Mouse (Mus musculus) cerebellum, adult 11 months (tissue): ENCODE measurements at regions not wholly inside any gene's neighbourhood (a gene's known extent, or its start where the extent isn't known, plus 50 kb on each side); places are given as distances from the start of the nearest gene placed in this dataset.
"Not testable (repeated sequence)": the region's sequence is repeated elsewhere in the genome, so short reads cannot be mapped to it uniquely, and the experiment has no call there.

Experiments used
- DNase-seq: peaks from one replicate; pipeline ENCODE4 v3.0.0; 2022

DNA sequence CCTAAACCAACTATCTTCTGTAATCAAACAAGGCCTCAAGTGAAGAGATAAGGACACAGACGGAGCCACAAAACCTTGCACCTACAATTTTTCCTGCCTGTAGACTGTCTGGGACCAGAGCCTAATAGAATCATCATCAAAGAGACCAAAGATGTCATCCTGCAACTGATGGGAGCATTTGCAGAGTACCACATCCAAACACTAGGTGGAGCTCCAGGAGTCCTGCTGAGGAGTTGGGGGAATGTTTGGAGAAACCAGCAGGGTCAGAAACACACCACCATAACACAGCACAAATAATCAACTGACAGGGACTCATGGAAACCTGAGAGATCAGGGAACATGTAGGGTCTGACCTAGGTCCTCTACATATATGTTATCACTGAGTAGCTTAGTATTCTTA lies 160.9 kb downstream of the Gm6760 start:
- peak; percentile 2 for DNase-seq

DNA sequence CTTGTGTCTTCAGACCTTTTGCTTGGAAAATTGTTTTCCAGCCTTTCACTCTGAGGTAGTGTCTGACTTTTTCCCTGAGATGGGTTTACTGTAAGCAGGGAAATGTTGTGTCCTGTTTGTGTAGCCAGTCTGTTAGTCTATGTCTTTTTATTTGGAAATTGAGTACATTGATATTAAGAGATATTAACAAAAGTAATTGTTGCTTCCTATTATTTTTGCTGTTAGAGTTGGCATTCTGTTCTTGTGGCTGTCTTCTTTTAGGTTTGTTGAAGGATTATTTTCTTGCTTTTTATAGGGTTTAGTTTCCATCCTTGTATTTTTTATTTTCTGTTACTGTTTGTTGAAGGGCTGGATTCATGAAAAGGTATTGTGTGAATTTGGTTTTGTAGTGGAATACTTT lies 179.6 kb downstream of the Gm6760 start:
- not testable (repeated sequence) for DNase-seq
